Mouse (Mus musculus) heart, adult 2 months (tissue): ENCODE measurements around the gene Gm11563.

Experiments
- CTCF ChIP-seq: fragments of 200-600 bp; IDR thresholded peaks from 2 replicates; pipeline ENCODE4 v1.8.1; 2022; ENCODE audit warnings: antibody characterized with exemption, mild to moderate bottlenecking, moderate library complexity
- EP300 ChIP-seq: fragments of 200-500 bp; IDR thresholded peaks from 2 replicates; pipeline ENCODE4 v1.6.1; 2011; ENCODE audit warnings: low read depth, low read length, control low read depth; ENCODE audit not compliant: insufficient read depth
- POLR2A ChIP-seq: fragments of 200-500 bp; IDR thresholded peaks from 2 replicates; pipeline ENCODE4 v1.6.1; 2011; ENCODE audit warnings: mild to moderate bottlenecking, low read depth, low read length, control low read depth; ENCODE audit not compliant: insufficient read depth

DNA sequence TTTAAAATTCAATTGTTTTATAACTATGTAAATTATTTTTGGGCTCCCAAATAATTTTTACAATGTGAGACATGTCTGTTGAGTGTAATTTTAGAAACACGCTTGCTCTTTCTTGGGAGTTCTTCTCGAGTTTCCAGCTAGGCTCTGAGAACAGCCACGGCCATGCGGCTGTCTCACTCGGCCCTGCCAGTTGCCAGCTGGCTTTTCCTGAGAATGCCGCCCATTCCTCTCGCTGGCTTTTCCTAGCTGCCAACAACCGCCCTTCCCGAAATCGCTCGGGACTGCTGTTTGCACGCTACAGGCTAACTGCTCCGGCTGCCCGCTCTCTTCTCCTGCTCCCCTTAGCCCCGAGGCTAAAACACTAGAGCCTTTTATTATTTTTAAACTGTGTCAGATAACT is 12.3 kb downstream of the Gm11563 start:
- TF ChIP-seq EP300 = no peak
- no peak for TF ChIP-seq CTCF
- no peak for TF ChIP-seq POLR2A
